Mouse (Mus musculus) adrenal gland, postnatal 10 days (tissue): Measurements from ENCODE around the gene Cxcr6. TPM values are rescaled to one million over a fixed set of nuclear protein-coding genes. Genes with fewer than 3 reads are reported as not detected.

Experiments used
- DNase-seq: peaks from one replicate; pipeline ENCODE4 v3.0.0; 2021; ENCODE audit warnings: mixed read lengths
- total RNA-seq, 2 experiments: library from RNA; stranded (reverse); gene quantifications; 2 replicates each; pipeline ENCODE4 v1.2.3; 2021

Cxcr6 gene
- total RNA-seq, 2 experiments from 2014 or later = 0.30 to 0.54 TPM

DNA sequence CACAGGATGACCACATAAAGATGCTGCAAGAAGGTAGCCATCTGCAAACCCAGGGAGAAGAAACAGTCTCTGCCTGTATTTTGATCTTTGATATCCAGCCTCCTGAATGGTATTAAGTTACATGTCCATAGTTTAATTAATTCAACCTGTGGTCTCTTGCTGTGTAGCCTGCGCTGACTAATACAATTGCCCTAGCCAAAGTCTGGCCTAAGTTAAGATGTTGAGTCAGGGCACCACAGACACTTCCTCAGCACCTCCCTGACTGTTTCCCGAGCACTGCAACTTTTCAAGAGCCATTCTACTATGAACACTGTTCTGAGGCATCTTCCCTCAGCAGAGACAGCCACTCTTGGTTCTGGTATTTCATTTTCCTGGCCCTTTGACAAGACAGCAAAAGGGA, 12.3 kb downstream of the Cxcr6 start:
- DNase-seq = no peak

DNA sequence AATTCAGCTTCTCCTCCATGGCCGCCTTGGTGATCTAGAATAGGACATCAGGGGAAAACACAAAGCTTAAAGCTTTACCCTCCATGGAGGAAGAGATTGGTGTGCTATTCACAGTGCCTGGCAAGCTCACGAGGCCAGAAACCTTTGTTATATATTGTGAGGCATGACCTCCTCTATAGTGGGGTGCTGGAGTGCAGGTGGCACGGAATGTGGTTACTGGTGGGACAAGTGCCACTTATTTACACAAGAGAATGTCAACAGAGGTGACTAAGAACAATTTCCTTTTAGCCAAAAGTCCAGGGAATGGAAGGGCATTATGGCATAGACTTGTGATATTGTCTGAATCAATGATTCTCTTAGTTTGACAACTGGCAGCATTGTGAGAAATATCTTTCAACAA, 20.4 kb downstream of the Cxcr6 start:
- no peak for DNase-seq

DNA sequence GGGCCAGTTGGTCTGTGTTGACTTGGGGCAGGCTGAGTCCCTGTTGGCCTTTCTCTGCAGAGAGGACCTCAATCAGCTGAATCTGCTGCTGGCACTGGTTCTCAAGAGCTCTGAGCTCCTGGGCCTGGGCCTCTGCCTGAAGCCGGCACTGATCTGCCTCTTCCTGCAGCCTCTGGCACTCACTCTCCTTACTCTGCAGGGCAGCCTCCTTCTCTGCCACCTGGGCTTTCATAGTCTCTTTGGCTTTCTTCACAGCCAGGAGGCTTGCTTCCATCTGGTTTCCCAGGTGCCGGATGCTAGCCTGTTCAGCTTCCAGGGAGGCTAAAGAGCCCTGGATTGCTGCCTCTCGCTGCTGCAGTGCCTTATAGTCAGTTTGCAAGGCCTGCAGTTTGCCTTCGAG, 22.6 kb downstream of the Cxcr6 start:
- no peak for DNase-seq

DNA sequence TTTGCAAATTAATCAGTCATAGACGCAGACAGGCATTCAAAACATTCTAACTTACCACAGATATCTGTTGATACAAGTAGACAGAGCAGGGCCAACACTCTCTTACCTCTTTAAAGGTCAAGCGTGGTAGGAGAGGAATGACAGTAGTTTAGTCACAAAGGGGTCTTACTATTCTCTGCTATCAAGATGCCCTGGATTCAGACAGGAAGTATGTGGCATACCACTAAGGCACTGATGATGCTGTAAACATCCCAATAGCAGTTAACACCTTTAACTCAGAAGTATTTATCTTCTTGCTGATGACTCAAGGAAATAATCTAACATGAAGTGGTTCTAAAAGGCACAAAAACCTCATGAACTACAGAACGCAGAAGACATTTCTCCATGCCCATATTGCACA, 29.6 kb downstream of the Cxcr6 start:
- no peak for DNase-seq

DNA sequence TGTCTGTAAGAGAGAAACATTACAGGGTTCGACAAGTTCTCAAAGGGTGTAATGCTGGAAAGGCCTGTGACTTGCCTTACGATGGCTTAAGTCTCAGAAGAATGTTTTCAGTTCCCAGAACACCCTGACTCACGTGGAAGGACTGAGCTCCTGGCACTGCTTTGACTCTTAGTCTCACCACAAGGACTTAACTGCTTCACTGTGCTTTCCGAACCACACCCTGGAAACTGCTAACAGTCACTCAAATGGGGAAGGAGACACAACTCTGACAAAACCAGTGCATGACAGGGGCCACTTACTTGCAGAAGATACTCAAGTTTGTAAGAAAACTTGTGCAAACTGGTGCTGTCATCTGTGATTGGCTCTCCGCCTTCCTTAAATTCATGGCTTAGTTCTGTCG, 34.0 kb downstream of the Cxcr6 start:
- DNase-seq = no peak

DNA sequence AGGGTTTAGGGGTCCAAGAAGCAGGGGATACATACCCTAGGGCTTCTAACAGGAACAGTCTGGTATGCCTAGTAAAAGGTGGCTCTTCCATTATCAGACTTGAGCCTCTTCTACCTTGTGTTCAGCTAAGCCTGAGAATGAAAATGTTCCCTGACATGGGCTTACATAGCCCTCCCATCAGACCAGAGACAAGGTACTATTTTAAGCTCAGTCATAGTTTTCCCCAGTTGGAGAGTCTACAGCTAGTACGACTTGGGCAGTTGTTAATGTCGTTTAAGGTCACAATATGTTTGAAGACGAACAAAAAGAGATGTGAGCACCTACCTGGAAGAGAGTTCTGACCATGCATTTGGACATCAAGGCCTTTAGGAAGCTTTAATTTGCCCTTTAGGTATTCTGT, 38.2 kb downstream of the Cxcr6 start:
- DNase-seq = no peak

DNA sequence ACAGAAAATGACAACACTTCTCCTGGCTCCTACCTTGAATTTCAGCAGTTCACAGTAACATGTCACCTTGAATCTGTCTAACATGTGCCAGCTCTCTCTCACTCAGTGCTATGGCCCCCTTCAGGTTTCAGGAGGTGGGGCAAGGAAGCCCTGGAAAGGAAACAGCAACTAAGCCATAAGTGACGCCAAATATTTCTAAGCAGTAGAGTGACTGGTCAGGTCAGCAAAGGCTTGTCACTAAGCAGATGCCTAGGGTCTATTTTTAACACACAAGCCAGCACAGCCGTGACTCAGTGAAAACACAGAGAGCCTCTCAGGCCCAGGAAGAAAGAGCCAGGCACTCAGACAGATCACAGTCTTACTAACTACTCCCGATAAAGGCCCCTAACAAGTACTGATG, 38.8 kb downstream of the Cxcr6 start:
- peak; percentile 16 for DNase-seq

DNA sequence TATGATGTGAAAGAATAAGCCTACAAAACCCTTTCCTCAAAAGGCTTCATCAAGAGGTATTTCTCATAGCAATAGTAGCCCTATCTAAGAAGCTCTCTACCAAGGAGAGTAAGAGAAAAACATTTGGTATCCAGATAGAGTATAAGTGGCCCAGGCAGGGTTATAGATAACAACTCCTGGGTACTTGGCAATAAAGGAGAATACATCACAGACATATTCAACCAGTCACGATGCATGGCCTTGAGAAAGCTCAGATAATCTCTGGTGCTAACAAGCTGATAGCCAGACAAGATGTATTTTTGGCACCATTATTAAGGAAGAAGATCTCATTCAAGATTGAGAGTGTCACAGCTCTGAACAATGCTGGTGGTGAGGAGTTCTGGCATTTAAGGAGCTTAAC, 40.2 kb downstream of the Cxcr6 start:
- no peak for DNase-seq

DNA sequence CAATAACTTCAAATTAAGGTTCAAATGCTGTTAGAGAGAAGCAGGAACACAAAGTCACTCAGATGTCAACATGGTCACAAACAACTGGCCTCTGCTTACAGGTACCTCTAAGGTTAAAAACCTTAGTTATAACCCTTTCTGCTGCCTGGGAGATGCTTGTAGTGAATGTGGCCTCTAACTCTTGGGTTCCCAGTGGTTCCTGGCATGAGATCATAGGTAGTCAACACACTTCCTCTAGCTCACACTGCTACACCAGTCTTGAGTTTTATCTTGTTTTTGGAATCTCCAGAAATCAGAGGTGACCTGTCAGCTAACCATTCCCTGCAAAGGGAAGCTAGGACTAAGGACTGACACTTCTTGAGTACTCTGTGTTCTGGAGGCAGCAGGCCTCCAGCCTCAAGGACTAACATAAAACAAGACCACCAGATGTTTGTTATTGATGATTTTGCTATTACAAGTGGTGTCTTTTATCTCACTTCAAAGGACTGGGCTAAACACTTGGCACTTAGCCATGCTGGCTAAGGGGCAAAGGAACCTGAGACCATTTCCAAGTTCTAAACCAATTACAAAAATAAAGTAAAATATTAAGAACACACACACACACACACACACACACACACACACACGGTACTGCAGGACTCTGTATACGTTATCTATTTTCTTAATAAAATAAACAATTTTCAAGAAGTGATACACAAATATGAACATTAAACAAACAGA, 43.9 kb downstream of the Cxcr6 start:
- DNase-seq = peak; percentile 32

DNA sequence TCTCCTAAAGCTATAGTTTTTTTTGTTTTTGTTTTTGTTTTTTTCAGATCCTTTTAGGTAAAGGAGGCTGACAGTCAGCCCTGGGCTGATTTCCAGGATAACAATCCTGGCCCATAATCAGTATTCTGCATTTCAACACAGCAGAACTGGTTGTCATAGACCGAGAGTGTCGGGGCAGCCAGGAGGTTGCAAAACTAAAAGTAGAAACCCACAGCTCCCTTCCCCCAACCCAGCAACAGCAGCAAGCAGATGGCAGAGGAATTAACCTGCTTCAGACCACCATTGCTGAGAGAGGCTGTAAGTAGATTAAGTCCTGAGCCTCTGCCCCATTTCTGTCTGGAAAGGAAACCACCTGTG, 44.4 kb downstream of the Cxcr6 start:
- peak; percentile 69 for DNase-seq

DNA sequence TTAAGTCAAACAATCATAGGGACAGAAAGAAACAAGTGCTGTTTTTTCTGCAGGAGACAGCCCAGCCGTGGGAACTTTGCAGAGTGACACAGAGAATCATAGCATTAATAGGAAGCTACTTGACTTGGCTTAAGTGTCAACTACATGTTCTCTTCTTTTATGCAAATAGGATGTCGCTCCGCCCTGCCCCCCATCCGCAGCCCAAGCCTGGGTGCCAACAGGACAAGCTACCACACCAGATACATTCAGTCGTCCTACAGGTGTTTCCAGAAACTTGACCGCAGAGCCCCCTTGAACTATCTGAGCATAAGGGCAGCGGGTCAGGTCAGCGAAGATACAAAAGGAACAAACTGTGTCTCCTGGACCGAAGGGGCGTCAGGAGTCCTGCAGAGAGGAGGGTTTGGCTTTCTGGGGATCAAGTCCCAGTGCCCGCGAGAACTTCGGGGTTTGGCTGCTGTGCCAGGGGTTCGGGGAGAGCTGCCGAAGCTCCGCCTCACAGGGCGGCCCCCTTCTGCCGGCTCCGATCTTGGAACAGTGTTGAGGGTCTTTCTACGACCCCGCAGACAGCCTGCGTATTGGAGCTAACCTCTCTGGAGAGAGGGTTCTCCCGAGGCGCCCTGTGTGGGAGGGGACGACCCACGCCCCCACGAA, 44.9 kb downstream of the Cxcr6 start:
- peak; percentile 73 for DNase-seq

DNA sequence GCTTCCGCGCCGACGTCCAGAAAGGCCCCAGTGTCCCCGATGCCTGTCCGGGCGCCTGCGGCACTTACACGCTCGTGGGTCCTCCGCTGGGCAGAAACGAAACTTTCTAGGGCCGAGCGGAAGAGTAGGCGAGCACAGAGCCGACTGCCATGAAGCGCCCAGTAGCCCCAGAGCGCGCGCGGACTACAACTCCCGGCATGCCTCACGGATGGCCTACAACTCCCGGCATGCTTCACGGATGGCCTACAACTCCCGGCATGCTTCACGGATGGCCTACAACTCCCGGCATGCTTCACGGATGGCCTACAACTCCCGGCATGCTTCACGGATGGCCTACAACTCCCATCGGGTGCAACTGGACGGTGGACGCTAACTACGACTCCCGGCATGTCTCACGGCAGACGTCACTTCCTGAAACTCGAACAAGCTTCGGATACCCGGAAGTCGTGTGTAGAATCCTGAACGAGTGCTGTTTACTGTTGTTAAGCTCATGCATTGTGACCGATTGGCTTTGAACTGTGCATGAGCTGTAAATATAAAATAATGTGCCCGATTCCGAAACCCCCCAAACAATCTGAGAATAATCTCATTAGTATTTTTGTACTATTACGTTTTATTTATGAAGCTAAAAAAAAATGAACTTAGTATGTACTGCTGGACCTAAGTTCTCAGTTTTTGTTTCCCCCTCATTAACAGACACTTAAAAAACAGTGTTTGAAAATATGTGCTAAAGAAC, 45.6 kb downstream of the Cxcr6 start, which contains the start of gene Fyco1:
Gene Fyco1, minus strand, starts transcription at position 187 of the 736 bp plus-strand sequence.
- peak; percentile 93 for DNase-seq

DNA sequence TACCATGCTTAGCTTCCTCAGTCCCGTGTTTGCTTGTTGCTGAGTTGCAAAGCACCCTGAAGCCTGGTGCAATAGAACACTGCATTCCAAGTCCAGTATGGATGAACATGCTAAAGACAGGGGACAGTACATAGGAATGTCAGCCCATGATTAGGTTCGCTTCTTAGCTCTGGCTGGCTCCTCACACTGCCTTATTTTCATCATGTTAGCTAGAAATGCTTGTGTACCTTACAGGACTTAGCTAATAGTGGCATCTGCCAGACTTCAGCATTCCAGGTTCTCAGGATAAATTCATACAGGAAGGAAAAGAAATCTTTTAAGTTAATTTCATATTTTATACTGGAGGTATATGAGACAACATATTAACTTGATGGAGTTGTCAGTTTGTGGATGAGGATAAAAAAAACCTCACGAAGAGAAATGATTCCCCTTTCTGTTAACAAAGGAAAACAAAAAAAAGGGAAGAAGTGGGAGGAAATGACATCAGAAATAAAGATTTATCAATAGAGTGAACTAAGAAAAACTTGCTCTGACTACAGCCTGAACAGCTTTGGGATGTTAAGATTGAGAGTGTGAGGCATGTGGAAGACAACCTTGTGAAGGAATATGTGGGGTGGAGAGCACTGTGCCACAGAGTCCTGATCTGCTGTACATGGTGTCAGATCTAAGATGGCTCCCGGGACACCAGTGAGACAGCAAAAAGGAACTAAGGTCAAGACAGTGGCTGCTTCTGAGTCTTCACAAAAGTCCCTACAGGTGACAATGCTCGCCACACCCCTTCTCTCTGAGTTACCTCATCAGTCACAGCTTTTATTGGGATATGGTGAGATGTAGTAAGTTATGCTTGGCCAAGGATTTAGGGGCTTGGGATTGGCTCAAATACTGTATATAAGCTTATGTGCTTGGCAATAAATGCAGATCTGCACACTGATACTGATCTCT, 46.4 kb downstream of the Cxcr6 start:
- DNase-seq = no peak

DNA sequence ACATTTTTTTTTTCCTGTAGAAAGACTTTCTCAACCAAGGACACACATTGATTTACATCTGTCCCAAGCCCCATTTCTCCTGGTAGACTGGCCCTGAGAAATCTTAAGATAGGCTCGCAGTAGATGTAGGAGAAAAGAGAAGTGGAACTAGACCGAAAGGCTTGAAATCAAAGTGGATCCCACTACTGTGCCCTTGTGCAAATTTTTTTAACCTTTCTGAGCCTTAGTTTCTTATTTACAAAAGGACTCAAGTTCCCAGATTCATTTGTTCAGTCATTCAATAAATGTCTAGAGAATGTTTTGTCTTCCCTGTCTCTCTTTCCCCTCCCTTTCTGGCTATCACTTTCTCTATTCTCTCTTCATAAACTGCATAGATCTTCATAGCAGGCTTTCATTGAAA, 50.6 kb downstream of the Cxcr6 start:
- DNase-seq = no peak

Other genes starting within 250 kb of the Cxcr6 start
- under 1 TPM; 0.06 to 0.39 TPM for gene Slc6a20b, start 173.9 kb upstream of the Cxcr6 start, total RNA-seq
- under 1 TPM; 0.33 to 0.57 TPM for gene Ccr9, start 128.0 kb upstream of the Cxcr6 start, total RNA-seq
- under 1 TPM; 0.39 to 0.51 TPM for gene Slc6a20a, start 127.6 kb upstream of the Cxcr6 start, total RNA-seq
- 10 to 100 TPM; 36.6 to 40.3 TPM for gene Lztfl1, start 88.8 kb upstream of the Cxcr6 start, total RNA-seq
- gene Fyco1, start 45.4 kb downstream of the Cxcr6 start, total RNA-seq = 10 to 100 TPM; 42.6 to 60.7 TPM
- under 1 TPM; 0.15 to 0.27 TPM for gene Xcr1, start 55.6 kb downstream of the Cxcr6 start, total RNA-seq
- 1 to 10 TPM; 1.6 to 1.8 TPM for gene Ccr1, start 162.2 kb downstream of the Cxcr6 start, total RNA-seq
- gene Ccr1l1, start 171.9 kb downstream of the Cxcr6 start, total RNA-seq = not detected
- under 1 TPM; 0.33 to 0.42 TPM for gene Ccr3, start 215.5 kb downstream of the Cxcr6 start, total RNA-seq